Mouse (Mus musculus) brain, adult 2 months (tissue): ENCODE measurements around the gene Uso1.

ENCODE experiments used
- DNase-seq: peaks from one replicate; pipeline ENCODE4 v3.0.0; 2011; ENCODE audit warnings: low read depth, low spot score

Gene Uso1

DNA sequence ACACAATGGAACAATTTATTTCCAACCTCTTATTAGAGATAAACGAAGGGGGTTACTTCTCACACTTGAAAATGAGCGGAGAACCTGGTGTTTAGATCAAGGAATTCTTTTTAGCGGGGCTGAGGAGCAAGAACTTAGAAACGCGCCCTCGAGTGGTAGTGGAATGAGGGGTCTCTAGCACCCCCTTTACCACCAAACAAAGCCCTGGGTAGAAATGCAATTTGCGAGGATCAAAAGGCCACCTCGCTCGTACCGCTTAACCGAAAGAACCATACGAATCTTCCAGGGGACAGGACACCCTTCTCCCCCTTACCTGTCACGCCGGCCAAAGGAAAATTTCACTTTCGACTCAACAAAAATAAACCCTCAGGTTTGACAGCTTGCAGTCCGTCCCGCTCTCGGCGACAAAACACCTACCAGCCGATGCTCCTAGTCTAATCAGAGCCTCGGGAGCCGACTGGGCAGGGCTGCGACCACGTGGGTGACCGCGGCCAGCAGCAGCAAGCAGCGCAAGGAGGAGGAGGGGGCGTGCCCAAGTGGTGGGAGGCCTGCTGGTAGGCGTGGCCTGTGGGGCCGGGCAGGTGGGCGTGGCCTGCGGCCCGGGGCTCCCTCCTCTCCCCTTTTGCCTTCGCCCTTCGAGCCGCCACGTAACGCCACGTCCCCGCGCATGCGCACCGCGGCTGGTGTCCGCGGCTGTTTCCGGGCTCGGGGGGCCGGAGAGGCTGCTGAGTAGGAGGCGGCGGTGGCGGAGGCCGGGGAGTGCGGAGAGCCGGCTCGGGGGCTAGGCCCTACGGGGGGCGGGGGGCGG lies at the start of gene Uso1:
Uso1 (plus strand) TSS at position 700 of the 808 bp plus-strand sequence.
- peak; percentile 99 for DNase-seq

DNA sequence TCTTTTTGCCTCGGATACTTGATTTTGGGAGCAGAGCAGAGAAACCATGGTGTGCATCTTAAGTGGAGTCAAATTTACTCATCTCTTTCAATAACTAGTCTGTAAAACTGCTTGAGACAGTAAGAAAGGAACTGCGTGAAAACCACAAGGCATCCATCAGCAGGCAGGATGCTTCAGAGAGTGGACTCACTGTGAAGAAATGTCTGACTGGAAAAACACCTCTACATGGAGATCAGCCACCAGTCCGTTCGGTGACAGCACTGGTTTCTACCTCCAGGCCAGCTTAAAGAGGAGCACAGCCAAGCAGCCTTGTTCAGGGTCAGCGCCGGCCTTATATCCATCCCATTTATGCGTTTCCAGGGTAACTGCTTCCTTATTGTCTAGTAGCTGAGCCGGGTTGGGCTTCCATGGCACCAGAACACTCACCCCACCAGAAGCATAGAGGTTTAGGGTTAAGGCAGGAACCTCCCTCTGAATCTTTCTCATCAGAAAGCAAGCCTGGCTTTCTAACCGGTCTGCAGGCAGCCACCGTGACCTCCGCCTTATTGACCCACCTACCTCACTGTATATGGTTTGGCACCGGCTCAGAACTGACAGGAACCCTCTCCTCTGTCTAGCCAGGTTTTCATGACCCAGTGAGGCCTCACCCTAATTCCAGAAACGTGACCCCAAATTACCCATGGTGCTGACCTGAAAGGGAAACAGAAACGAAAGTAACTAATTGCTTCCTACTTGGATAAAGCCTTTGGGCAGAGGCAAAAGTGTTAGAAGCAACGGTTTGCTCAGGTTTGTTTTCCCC lies 44.3 kb upstream of the Uso1 start:
- DNase-seq, result no peak

DNA sequence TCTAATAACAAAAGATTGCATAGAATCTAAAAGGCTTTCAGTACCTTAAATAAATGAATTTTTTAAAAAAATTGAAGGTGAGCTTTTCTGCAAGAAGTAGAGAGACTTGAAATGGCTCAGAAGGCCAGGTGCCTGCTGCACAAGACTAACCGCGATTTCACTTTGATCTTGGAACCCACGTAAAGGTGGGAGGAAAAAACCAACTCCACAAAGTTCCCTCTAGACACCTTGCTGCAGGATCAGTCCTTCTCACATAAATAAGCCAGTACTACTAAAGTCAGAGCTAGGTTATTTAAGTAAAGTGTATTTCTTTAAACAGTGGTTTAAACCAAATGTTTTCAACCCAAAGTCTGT lies 43.7 kb upstream of the Uso1 start:
- DNase-seq, result no peak

DNA sequence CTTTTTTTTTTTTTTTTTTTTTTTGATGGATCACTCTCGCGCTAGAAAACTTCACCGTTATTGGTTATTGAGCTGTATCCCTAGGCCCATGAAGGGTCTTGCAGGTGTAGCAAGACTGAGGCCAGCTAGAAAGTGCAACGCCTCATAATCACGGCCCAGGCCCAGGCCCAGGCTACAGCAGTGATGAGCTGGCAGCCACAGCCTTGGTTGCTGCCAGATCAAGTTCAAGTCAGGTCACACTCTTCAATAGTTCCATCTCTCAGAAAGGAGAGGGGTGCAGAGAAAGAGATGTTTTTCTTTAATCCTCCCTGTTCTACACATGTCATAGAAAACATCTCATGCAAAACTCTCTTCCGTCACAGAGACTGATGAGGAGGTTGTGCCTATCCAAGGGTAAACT lies 41.0 kb upstream of the Uso1 start:
- no peak for DNase-seq

DNA sequence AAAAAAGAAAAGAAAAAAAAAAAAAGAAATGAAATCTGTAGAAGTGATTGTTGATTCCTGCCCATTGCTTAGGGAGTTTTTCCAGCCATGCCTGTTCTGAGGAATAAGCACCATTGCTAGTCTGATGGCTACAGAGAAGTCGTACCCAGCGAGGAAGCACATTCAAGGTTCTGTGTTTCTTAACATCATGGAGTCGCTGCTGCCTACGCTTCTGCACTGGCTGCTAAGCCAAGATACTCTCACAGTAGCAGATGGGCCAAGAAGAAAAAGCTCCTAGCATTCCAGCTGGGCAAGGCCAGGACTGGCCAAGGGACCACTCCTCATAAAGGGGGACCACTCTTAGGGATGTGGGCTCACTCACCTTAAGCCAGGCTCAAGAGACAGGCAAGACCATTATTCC lies 40.0 kb upstream of the Uso1 start:
- peak; percentile 40 for DNase-seq

DNA sequence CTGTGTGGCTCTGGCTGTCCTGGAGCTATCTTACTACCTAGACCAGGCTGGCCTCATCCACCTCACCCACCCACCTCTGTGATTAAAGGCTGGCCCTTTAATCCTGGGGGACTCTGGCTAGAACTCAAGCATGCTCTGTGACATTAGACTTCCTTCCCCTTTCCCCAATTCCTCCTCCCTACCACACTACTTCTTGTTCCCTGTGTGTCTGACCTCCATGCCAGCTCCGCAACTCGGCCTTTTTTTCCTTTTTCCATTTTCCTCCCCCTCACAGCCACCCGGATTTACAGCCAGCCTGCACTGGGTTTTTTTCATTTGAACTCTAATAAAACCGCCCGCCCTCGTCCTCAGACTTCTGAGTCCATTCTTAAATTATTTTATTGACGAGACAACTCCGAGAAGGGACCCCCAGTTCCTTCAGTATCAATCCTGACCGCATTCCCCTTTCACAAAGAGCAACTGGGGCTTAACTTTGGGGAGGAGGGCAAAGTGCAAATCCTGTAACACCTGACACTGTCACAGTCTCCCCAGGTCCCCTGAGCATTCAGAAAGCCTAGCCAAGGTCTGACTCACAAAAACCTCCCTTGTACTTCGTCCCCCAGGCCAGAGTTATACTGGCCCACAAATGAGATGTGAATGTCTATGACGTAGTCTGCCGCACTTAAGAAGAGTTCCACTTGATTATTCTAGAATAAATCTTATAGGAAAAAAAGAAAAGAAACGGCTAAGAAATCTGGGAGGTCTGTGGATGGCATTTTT lies 39.2 kb upstream of the Uso1 start:
- no peak for DNase-seq

DNA sequence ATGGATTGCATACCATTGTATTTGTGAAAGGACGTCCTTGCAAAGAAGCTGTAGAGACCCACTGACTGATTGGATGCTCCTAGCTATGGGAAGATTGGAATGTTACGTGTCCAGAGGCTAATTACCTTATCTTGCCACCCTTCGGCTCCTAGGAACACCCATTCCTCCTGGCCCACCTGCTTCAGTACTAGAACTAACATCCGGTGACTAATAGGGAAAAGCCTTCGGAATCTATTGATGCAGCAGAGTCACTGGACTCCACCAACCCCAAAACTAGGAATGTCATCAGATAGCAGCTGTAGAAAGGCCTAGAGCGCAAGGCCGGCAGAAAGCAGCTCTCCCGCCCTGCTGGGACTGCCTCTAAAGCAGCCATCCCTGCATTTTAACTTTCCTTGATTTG lies 36.1 kb upstream of the Uso1 start:
- no peak for DNase-seq

DNA sequence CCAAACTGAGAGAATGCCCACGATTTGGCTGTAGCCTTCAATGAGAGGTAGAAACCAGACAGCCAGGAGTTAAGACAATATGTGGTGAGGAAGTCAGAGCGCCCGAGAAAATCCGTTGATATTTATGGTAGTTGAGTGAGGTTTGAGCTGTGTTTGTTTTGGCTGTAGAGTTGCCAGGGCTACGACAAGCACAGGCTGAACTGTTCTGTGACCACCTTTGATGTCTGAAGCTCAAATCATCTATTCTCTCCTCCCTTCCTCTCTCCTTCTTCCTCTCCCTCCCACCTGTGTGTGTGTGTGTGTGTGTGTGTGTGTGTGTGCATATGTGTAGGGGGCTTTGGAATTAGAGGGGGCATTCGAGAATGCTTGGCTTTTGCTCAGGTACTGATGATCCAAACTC lies 34.7 kb upstream of the Uso1 start:
- DNase-seq, result peak; percentile 21

DNA sequence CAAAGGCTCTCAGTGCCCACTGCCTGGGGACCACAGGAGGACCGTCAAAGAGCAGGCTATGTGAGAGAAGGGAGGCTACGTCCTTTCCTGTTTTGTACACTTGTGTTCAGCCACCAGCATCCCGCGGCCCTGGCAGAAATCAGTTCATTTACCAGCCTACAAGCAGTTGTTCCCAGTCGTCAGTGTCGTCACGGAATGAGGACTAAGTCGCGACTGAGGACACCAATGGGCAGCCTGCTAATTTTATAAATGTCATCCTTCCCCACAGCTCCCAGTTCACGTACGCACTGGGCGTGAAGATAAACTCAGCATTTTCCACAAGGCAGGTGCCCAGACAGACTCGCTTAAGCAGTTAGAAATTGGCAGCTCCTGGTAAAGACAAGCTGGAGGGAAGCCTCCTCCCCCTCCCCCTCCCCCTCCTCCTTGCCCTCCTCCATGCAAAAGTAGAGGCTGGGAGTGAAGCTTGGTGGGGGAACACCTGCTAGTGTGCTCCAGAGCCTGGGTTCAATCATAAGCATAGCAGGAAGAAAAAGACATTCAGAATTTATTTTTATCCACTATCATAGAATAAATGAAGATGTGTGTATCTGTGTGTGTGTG lies 33.8 kb upstream of the Uso1 start:
- peak; percentile 32 for DNase-seq

DNA sequence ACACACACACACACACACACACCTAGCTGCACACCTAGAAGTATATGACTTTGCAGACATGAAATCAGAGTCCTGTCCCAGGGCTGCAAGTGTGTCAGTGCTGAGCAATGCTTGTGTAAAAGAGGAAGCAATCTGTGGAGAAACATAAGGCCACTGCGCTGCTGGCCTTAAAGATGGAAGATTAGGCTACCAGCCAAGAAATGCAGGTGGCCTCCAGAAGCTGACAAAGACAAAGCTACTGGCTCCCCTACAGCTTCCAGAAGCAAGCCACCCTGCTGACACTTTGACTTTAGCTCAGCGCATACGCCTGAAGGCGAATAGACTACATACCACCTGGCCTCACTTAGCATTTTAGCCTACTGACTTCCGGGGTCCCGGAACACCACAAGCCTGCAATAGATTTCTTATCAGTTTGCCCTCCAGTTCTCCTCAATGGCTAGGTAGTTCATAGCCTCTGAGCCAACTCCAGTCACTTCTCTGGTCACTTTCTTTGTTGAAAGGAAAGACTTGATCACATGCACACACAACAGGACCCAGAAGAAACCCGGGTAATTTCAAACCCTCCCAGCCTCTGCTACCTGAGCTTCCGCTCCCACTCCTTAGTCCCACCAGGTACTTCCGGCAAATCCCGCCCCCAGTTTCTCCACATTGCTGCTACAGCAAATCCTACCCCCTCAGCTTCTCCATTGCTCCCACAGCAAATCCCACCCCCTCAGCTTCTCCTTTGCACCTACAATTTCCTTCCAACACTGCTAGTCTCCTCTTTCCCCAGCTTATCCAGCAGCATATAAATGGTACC lies 31.2 kb upstream of the Uso1 start:
- DNase-seq, result peak; percentile 79

DNA sequence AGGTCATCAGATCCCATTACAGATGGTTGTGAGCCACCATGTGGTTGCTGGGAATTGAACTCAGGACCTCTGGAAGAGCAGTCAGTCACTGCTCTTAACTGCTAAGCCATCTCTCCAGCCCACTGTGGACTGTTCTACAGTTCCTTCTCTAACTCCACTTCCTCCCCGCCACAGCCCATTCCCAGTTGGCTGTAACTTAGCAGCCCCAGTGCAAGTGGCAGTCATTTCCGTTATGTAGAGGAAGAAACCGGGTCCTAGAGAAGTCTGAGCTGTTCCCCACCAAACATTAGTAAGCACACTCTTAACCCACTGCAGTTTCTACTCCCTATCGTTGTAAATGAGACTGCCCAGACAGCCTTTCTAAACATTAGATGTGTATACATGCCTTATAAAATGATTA lies 30.5 kb upstream of the Uso1 start:
- peak; percentile 24 for DNase-seq

DNA sequence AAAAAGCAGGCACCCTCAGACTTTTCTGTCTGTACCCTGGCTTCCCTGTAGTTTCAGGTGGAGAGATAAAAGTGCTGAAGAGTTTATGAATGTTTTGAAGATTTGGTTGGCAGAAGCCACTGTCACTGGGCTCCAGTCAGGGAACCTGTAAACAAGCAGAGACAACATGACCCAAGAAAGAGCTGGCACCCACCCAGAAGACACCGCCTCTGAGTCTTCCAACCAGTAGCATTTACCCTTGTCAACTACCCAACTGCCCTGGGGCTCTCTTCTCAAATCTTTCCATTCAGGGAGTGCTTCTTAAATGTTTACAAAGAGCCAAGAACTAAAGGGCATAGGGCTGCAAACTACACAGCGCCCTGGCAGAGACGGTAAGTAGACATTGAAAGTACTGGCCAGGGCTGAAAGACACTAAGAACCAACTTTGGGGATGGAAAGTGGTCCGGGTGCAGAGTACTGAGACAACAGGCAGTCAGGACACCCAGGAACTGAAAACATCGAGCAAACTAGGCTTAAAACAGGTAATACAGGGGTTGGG lies 26.9 kb upstream of the Uso1 start:
- DNase-seq, result no peak

DNA sequence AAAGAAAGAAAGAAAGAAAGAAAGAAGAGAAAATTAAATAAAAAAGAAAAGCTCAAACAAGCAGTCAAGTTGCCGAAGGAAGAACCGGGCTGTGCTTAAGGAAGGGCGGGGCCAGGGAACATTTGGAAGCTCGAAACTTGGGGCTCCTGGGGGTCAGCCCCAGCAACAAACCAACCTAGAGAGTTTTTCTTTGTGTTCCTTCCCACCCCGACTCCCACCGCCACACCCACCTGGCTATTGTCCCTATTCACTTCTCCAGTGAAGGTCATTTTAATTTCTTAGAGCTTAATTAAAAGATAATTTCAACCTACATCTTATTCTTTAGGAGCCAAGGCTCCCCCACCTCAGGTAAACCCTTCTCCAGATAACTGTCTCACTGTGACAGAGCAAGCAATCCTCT lies 25.6 kb upstream of the Uso1 start:
- DNase-seq, result no peak

DNA sequence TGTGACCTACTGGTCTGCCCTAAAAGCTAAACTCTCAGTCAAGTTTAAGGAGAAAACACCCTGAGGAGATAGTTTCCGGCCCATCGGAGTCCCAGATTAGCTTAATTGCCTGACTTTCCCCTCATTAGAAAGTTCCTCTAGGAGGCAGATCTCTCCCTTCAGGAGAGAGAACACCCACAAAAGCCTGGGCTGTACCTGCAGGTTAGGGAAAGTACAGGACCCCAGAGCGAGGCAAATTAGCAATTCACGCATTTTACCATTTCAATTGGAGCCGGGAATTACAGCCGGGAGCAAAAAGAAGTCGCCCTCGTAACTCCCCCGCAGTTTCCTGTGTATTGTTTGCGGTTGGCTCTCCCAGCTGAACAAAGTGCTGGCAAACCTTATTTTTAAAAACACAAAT lies 25.2 kb upstream of the Uso1 start:
- no peak for DNase-seq

DNA sequence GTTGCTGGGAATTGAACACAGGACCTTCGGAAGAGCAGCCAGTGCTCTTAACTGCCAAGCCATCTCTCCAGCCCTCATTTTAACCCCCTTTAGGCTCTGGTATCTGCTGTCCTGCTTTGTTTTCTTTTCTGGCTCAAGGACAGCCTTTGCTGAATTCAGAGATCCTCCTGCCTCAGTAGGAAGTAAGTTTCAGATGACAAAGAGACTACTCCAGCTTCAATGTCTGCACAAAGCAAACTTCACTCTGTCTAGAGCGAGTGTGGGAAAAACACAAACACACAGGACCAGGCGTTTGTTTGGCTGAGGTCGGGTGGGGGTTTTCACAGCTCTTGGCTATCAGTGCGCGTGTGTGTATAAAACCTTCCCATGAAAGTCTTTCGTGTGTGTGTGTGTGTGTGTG lies 24.3 kb upstream of the Uso1 start:
- DNase-seq, result no peak

DNA sequence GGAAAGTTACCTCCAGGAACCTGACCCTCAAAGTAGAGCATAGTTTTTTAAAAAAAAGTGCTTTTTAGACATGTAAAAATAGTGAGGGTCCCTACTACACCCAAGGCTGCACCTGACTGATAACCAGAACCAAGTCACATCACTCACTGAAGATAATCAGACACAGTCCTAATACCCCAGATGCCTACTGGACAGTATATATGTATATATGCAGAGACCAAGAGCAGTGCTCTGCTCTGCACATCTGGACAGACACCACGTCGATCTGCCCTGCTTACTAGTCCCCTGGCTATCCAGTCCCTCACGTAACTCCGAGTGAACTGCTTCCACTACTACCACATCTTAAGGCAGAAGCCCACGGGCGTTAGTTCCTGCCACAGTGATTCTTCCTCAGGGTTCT lies 23.5 kb upstream of the Uso1 start:
- DNase-seq, result no peak

DNA sequence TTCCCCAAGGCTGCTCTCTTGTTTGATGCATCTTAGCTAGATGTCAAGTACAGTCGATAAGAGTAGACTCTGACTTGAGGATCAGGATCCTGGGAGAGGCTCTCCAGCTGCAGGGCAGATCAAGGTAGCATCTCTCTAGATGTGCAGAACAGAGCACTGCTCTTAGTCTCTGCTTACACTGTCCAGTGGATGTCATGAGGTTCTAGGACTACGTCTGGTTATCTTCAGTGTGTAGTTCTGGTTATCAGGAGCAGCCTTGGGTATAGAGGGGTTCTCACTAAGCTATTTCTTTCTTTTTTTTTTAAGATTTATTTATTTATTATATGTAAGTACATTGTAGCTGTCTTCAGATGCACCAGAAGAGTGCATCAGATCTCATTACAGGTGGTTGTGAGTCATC lies 22.8 kb upstream of the Uso1 start:
- no peak for DNase-seq

DNA sequence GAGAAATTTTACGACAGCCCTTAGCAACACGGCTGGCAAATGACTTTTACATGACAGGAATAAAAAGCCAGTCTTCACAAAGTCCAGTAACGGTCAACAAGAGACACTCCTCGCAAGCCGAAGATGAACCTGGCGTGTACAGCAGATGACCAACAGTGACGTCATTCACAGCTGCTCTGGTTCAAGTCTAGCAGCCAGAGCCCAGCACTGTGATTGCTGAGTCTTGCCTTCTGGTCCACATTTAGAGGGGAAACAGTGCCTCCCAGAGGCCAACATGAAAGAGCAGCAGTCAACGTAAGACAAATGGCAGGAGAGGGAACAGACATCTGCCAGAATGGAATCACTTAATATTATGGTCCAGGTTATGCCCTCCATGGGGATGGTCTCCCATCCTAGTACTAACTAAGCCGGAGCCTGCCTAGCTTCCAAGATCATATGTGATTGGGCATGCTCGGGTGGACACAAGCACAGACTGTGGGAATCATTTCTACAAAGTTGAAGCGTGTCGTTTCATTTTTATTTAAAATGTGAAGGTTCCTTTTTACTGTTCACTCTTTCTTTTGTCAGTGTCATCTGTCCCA lies 19.8 kb upstream of the Uso1 start:
- DNase-seq, result peak; percentile 96

DNA sequence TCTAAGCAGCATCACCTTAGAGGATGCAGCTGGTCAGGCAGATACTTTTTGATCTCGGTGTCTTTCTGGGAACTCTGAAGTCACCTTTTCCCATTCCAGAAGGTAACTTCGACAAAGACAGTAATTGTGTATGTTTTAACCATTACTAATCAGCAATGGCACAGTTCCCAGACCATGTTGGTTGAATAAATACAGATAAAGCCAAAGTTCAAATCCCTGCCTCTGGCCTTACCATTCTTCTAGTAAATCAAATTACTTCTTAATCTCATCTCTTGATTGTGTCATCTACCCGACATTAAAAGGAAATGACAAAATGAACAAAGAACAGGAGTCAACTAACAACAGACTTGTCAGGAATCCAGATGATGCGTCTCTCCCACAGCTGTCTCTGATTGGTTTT lies 16.1 kb upstream of the Uso1 start:
- DNase-seq, result no peak

DNA sequence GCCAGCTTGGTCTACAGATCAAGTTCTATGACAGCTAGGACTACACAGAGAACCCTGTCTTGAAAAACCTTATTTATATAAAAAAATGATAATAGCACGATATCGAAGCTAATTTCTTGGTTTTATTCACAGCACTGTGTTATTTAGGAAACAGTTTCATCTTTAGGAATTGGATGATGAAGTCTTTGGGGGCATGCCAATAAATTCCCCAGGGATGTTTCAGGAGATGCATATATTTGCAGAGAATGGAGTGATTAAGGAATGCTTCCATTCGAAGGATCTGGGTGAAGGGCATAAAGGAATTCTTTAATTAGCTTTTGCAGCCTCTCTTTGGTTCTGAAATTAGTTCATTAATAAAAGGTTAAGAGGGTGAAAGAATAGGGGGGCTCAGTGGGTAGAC lies 12.3 kb upstream of the Uso1 start:
- no peak for DNase-seq
